Mouse (Mus musculus) B cell, adult 2 months (primary cell): Measurements from ENCODE around the gene Nkx2-2.

Source experiments
- DNase-seq, 2 experiments: peaks; one replicate each; pipeline ENCODE4 v3.0.0; 2022

Nkx2-2 gene

DNA sequence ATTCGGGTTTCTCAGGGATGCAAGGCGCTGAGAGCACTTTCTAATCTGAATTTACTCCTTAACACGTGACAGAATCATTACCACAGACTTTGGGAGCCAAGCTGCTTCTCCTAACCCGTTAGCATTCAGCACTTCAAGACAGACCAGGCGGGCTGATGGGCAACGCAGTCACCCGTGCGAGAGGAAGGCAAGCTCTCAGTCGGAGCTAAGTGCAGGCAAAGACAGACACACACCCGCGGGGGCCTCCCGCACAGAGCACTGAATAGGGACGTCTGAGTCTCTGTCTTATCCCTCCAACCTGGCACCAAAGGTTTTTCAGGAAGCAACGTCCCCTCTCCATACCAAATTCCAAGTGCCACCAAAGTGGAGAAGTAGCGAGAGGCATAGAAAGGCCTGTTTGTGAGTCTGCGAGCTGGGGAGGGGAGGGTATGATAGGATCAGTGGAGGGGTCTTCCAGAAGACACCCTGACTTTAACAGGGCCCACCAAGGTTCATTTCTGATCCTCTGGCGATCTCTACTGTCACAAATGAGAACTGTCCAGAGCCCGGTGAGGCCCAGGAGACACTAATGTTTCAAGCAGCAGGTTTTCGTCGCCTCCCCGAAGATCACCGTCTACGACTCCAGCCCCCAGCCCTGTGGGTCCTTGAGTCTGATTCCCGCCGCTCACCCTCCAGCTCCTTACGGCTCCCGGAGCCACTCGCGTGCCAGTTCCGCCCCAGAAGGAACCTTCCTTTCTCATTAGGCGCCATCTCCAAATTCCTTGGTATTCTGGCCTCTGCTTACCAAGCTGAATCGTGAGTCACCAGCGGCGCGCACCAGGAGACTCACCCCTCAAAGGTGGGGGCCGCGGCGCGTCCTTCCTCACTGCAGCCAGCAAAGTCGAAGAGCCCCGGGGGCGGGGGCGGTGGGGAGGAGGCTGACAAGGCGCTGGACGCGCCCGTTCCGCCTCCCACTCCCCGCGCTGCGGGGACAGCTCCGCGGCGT lies at the start of gene Nkx2-2:
Nkx2-2 (minus strand) TSS at position 973 of the 985 bp plus-strand sequence.
- DNase-seq: no peak

DNA sequence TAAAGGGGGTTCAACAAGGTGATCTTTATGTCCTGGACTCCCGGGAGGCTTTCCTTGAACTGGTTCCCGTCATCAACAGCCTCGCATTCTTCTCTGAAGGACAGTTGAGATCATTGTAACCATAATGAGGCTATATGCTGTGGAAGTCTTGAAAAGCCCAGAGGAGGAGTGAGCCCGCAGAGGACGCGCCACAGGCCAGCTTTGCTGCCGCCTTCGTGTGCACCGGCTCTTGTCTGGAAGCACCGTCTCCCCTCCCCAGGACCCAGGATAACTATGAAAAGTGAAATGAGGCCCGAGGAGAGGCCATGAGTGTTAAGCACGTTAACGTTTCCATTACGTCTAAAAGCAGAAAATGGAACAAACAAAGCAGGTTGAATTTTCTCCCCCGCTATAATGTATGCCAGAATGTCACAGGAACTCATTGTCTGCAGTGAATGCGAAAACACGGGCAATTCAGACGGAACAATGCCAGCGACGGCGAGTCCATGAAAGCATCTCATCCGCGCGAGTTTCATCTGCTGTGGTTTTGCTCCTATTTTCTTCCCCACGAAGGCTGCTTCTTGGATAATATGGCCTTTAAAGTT lies 41.8 kb upstream of the Nkx2-2 start:
- DNase-seq: no peak

DNA sequence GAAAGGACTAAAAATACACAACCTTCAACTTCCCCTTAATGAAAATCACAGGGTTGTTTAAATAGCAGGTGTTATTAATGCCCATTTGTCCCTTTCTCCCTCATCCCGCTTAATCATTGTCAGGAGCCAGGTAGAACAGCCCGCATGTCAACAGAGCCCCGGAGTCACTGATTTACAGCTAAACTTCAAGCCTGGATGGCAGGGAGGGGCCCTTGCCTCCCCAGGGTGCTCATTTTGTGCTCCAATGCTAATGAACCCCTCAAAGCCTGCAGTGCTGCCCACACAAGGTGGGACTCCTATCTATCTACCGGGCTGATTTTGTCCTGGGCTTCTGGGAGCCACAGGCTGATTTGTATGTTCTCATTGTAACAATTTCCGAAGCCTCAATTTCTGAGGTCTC lies 37.1 kb upstream of the Nkx2-2 start:
- no peak for DNase-seq

DNA sequence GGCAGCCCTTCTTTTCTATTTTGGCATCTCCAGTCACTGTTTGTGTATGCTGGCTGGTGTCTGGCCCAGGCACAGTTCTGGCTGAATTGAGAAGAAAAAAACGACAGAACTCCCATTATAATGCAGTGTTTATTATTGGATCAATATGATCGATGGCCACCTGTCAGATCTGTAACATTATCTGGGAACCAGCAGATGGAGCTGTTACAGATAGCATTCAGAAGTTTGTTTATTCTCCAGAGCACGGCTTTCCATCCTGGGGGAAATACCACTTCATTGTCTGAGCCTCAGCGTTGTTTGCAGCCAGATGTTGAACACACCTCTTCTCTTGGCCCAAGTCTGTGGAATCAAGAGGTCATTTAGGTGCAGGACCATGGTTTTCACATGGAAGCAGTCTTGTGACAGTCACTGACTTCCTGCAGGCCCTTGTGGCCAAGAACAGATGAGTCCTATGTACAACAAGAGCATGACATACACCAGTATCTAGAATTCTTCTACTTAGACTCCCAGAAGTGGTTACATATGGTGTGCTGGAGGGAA lies 11.1 kb upstream of the Nkx2-2 start:
- no peak for DNase-seq

DNA sequence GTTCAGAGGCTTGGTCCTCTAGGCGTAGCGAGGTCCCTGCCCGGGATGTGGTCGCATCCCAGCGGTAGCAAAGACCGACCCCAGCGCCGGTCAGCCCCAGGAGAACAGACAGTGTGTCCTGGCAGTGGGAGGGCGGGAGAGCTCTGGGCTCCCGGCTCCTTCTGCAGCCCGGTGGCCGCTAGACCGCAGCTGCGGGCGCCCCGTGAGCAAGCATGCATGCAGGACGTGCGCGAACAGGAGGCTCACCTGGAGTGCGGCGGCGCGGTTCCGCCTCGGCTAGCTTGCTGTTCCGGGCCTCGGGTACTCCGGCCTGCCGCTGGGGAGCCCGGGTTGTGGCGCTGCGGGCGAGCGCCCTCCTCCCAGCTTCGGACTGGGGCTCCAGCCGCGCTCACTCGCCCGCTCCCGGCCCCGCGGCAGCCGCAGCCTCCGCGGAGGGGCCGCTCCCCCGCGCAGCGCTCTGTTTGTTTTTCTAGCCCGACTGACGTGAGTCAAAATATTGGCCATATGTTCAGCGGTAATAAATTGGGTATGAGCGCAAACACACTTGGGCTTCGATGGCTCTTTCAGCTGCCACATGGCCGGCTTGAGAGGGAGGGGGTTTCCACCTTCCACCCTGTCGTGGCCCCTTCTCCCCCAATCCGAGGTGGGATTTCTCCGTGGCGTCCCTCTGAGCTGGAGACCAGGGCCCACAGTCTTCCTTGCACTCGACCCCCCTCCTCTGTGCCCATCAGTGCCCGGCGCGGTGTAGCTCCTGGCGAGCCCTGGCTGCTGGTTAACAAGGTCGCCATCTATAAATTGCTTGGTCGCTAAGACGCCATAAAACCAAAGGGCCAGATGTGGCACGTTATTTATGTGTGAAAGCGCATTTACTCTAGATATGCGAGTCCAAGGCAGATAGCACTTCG lies 920 bp upstream of the Nkx2-2 start:
- DNase-seq: no peak

DNA sequence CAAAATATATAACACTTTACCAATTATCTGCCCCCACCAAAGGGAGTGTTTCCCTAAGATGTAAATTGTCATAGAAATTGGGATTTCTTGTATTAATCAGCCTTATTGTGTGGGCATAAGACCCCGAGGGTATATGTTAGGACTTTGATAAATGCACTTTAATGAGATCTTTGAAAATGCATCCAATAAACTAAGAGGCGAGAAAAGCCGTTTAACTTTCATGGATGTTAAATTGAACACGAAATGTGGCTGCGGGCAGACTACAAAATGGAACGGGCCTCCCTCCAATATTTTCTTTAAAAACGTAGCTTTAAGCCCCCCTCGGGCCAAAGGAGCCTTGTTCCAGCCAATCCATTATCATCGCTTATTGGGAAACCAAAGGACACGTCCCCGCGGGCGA lies 1.3 kb downstream of the Nkx2-2 start:
- DNase-seq: no peak

DNA sequence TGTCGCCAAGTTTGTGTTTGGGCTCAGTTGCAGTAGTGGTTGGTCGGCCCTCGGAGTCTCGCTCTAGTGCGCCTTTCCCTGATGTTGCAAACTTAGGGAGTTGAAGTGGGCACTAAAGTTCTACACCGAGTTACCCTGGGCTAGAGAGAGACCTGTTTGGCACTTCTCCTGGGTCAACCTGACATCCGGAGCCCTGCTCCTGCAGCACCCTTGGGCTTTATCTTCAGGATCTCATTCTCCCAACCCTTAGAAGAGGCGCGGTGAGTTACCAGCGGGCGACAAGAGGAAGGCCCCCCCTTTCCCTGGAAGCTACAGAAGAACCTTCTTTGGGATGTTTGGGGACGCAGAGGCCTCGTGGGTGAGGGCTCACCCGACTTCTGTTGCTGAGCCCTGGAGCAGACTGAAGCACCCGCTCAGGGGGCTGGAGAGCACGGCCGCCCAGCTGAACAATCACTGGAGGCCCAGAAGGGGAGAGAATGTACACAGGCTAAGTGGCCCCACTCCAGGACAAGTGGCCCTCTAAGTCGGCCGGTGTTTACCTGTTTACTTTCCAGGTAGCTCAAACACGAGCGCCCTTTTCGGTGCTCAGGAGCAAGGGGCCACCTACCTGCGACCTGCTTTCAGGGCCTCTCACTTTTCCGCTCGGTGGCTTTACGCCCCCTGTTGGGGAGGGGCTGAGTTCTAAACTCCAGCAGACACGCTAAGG lies 3.6 kb downstream of the Nkx2-2 start:
- no peak for DNase-seq

DNA sequence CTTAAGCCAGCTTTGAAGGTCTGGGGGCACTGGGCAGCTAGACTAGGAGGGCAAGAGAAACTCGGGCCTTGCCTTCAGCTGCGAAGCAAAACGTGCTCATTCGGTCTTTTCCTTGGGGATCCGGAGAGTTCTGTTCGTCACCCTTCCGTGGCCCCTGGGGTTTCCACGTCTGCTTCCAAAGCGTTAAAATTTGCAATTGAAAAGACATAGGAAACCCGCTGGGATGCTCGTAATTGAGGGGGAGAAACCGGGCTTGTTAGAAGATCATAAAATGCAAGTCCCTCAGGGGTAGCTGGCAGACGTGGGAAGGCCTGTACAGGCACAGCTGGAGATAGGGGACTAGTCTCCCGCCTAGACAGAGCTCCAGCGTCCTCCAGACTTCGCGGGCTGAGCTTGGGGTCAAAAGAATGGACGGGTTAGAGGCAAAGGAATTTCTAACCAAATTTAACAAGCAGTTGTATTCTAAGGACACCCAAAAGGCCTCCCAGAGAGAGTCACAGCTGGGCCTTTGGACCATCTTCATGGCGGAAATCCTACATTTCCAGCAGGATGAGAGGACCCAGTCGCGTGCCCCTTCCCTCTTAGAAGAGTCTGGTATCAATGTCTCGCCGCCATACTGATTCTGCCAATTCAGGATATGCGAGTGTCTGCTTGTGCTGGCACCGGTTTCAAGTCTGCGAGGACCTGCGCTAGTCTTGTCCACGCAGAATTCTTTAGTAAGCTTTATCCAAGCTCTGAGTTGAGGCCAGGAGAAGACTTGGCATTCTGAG lies 4.3 kb downstream of the Nkx2-2 start:
- no peak for DNase-seq

DNA sequence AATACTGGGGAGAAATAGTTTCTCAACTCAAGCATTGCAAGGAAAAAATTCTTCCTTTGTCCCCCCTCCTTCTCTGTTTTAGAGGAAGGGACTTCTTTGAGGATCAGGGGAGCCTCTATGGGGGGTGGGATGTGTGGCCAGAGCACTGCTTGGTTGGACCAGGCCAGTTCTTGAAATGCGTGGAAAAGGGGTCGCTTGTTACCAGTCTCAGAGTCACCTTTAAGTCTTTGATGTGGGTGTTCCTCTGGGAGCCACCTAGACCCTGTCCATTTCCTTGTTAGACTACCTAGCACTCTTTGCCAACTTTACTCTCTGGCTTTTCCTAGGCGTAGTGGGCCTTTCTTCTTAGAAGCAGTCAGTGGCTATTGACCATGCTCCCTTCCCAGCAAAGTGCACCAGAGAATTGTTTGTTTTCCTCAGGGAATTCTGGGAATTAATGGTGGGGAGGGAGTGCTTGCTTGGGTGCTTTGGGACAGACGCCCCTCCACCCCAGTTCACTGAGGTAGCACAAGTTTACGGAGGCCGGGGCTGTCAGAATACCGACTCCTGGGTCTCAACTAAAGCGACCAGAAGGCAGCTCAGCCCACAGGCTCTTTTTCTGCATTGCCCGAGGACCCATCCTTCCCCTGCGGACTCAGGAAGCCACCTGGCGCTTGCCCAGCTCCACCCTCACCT lies 5.0 kb downstream of the Nkx2-2 start:
- DNase-seq: no peak

DNA sequence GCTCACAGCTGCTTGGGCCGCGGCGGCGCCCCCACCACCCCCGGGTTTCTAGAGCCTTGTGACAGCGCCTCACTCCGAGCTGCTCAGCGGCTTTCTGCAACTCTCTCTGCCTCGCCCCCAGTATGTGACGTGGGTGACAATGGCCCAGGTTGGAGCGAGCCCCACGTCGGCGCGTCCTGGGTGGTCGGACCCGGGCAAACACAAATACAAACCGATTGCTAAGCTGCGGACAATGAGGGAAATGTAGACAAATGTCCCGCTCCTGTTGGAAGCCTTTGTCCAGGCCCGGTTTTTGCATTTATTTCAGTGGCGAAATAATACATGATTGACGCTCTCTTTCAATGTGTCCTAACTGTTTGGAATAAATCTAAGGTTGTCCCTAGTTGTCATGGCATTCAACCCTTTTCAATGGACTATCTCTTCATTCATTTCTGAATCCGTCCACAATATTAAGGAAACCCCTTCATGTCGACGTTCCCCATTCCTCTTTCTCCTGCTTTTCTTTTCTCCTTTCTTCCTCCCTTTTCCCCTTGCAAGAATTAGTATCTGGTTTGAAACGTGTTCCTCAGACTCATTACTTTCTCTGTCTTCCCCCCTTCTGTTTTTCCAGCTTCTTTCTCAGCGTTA lies 5.9 kb downstream of the Nkx2-2 start:
- no peak for DNase-seq

DNA sequence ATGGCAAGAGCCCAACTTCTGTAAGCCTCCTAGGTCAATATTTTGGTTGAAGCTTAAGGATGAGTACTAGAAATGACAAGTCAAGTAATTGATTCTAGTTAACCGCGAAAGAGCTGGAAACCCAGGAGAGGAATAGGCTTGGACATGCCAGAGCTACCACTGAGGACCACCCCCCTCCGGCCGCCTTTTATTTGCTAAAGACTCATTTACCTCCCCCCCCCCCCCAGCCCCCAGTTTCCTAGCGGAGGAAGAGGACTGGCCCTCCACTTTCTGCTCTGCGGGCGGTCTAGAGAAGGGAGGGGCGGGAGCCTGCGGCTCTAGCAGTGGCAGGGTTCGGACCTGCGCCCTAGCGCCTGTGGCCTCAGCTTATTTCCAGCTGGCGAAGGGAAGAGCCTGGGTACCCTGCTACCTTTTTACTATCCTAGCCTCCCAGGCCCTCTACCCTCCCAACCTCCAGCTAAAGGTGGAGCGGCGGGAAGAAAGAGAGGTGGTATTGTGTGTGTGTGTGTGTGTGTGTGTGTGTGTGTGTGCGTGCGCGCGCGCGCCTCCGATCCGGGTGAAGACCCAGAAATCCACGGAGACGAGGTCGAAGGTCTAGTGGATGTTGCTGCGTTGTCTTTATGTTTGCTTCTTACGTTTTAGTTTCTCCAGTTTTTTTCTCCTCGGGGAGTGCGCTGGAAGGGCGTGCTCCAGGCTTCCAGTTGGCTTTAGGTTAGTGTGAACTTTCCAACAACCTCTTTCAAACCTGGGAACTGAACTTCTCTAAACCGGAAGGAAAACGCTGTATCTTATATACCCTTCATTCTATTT lies 6.8 kb downstream of the Nkx2-2 start:
- no peak for DNase-seq

DNA sequence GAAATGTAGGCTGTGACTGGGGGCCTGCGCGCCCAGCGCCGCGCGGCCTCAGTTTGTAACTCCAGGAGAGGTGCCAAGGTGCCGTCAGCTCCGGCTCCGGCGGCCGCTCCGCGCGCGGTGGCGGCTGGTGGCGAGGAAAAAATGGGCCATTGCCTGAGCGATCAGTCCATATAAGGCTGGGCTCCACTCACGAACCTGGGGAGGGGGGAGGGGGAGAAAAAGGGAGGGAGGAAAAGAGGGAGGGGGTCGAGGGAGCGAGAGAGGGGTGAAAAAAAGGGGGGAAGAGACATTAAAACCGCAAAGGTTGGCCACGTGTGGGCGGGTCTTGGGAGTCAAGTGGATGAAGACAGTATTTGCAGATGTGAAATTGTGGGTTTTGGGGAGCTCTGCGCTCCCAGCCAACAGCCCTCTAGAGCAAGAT lies 7.8 kb downstream of the Nkx2-2 start:
- no peak for DNase-seq

DNA sequence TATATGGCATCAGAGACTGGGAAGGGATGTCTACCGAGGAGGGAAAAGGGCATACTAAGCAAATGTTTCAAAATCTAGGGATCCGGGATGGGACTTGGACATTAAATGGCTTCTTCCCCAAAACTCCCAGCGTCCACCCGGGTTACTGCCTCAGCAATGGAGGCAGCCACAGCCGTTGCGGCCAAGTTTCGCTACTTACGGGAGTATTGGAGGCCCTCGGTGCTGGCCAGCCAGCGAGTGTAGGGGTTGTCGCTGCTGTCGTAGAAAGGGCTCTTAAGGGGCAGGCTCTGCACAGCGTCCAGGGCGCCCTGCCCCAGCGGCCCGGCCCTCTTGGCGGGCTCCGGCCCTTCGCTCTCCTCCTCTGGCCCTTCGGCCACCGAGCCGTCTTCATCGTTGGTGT lies 8.5 kb downstream of the Nkx2-2 start:
- DNase-seq: no peak

DNA sequence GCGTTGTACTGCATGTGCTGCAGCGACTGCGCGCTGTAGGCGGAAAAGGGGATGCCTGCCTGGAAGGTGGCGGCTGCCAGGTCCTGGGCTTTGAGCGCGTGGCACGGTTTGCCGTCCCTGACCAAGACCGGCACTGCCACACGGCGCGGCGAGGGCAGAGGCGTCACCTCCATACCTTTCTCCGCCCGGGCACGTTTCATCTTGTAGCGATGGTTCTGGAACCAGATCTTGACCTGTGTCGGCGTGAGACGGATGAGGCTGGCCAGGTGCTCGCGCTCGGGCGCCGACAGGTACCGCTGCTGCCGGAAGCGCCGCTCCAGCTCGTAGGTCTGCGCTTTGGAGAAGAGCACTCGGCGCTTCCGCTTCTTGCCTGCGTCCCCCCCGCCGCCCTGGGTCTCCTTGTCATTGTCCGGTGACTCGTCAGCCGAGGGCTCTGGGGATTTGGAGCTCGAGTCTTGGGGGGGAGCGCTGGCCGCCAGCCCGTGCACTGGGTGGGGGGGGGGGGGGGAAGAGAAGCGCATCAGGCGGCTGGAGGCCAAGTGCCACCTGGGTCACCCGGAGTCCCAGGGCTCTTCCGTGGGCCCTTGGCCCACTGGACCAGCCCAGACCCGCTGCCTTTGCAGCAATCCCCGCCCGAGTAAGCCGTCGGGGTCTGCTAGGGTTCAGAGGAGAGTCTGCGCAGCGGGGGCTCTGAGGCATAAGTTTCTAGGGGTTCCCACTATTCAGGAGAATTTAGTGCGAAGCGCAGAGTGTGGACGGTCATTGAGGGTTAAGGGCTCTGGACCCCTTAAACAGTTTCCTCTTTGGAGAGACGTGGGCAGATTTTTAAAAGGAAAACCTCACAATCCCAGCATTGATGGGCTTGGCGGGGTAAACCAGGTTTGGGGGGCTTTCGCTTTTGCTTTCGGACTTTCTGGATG lies 9.7 kb downstream of the Nkx2-2 start:
- DNase-seq: peak; percentile 18 to 25

DNA sequence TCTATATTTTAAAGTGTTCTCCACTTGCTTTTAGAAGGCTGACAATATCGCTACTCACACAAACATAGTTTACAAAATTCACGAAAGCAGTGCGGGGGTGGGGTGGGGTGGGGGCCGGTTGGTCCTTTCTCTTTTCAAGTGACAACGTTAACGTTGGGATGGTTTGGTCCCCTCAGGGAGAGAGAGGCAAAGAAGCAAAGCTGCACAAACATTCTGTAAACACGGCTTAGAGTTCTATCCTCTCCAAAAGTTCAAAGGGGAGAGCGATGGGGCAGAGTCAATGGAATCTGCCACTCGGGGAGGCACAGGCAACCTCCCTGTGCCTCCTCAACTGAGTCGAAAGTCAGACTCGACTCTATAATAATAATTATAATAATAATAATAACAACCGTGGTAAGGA lies 10.5 kb downstream of the Nkx2-2 start:
- DNase-seq: no peak

DNA sequence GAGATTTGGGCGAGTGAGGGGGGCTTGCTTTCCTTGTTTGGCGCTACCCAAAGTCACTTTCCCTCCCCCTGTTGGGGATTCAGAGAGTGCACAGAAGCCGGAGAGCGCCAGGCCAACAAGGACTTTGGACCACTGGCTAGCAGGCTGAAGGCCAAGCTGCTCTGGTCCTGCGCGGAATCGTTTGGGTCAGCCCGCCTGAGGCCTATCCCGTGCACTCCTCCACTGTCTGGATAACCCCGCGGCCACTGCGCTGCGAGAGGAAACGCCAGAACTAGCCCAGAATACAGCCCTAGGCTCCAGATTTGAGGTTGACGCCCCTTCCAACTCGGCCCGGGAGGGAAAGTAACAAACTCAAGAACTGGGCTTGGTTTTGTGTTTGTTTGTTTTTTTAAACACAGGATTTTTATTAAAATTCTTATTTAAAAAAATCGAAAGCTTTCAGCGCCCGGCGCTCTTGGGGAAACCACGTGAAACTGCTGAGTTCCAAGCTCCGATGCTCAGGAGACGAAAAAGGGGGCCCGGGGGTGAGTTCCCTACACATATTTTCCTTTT lies 11.3 kb downstream of the Nkx2-2 start:
- DNase-seq: no peak

DNA sequence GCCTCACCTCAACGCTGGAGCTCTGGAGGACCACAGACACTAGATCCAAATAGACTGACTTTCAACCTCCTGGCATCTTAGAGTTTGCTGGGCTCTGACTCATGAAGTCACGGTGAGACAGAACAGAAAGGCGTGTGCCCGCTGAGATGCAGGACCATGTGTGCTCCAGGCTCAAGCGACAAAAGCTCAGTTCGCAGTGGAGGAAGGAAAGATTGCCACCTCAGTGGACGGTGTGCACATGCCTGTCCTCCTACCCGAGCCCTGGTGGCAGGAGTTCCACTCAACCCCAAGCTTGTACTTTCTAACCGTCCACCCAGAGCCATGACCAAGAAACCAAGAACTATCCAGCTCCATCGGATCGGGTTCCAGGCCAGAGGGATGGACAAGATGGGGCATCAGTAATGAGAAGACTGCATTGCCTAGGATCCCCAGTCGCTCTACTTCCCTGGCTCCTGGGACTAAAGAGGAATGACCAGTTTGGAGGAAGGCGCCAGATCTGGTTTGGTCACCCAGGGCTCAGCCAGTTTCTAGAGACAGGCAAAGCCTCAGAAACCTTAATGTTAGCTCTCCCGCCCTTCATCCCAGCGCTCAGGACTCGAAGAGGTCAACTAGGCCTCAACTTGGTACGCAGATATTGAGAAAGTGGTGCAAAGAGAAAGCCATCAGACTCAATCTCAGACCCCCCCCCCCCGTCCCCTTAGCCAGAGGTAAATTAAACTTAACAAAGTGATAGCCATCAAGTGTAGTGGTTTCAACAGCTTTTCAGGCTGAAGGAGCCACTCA lies 11.9 kb downstream of the Nkx2-2 start:
- DNase-seq: no peak
